Mouse (Mus musculus) thymus, postnatal 14 days (tissue): ENCODE measurements around the gene Tmie.

Experiments used
- DNase-seq: peaks from one replicate; pipeline ENCODE4 v3.0.0; 2021

The Tmie gene

DNA sequence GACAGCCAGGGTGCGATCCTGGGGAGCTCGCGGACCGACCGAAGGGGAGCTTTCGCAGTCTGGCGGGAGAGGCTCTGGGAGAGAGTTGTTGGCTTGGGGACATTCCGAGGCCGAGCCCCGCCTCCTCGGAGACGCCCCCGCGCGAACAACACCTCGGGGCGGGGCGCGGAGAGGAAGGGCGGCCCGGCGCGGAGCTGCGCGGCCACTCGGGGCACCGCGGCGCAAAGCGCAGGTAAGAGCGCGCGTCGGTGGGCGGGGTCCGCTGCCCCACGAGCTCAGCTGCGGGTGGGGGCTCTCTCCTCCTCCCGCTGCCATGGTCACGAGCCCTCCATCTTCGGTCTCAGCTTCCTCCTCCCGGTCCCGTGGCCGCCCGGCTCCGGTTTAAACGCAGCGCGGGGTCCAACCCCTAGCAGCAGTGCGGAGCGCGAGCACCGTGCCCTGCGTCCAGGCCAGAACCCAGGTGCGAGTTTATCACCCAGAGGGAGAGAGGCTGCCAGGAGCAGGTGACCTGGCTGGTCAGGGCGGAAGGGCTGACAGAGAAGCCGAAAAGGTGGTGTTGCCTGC, at the start of gene Tmie:
Gene Tmie, minus strand, starts transcription at position 116 of the 564 bp plus-strand sequence.
- DNase-seq: peak; percentile 78

DNA sequence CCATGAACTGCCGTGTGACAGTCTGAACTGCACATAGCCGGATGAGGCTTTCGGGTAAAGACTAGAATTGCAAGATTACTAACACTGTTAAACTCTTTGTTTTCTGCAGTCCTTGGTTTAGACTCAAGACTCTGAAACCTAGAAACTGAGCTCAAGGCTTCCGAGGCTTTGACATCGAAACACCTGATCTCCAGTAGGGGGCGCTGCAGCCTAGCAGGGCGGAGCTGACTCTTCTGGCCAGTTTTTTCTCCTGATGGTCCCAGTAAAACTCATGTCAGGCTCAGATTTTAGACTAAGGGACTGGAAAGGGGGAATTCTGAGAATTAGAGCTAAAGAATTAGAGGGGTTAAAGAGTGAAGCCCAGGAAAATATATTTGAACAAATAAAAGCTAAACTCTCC, 42.8 kb upstream of the Tmie start:
- DNase-seq: peak; percentile 87

DNA sequence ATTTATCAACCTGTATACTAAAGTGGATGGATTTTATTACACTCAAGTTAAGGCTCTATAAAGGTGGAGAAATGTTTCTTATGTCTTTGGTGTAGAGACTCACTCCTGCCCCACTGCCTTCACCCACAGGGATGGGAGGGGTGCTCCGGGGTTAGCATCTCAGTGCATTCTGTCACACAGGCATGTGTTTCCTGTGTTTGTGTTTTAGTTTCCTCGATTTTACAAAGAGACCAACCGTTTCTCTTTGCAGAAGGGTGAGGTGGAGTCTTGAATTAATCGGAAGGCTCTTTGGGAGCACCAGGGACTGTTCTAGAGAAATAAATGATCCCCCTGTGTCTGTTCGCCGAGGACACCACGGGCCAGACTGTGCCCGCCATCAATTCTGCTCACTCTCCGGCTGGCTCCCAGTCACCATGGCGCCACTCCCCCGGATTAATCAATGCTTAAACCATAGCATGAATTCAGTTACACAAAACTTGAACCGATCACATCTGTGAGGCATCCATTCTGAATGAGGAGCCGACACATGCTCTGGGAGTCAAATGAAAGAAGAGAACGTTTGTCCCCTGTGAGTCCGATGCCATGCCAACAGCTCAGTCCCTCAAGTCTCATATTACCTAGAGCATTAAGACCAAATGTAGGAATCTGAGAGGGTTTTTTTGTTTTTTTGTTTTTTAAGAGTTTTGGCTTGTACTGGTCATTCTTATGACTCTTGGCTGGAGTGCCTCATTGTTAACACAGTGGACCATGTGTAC, 40.9 kb upstream of the Tmie start:
- DNase-seq: peak; percentile 71

DNA sequence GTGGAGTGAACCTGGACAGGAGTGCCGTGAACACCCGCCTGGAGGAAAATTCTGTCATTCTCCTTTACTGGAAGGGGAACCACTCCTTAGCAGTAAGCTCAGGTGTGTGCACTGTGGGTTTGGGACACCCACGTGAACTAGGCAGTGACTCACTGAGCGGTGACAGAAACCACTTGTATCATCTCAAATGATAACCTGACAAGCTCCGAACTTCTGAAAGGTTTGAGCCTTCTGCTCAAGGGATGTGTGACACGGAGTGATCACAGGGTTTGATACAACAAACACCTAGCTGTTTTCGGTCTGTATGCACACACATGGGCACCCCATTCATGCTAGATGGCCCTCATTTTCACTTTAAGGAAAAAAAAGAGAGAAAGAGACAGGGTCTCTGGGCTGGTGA, 36.9 kb upstream of the Tmie start, which contains the start of gene Fam240a:
Gene Fam240a, minus strand, starts transcription at position 76 of the 400 bp plus-strand sequence.
- DNase-seq: no peak

DNA sequence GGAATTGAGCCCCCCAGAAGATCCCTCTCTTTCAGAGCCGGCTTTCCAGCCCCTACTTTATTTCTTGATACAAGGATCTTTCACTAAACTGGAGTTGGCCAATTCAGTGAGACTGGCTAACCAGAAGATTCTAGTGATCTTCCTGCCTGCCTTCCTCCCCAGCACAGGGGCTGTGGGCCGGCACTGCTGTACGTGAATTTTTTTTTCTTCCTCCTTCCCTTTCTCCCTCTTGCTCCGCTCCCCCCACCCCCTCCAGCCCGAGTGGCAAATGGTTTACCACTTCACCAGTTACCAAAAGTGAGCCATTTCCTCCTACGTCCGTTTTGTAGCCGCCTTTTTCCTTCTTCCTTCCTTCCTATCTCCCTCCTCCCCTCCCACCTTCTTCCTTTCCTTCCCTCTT, 35.6 kb upstream of the Tmie start:
- DNase-seq: no peak

DNA sequence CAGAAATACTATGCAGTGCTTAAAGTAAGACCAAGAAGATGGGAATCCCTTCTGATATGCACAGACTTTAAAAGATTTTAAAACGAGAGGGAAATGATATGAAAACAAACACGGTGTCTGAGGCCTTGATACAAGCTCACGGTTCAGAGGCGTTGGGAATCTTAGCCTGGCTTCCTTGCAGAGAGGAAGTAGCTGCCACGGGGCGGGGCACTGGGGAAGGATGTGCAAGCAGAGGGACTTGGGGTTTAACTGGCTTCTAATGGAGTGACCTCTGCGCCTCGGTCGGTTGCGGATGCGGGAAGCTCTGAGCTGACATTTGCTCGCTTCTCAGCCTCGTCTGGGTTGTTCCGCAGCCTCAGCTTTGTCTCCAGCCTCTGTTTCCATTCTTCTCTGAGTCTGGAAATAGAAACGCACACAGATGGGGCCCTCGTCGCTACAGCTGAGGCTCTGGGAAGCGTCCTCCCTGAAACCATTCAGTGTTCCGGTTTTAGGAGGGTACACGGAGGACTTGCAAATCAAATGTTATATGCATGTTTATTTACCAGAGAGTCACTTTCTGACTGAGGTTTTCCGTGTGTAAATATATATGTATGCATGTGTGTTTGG, 34.8 kb upstream of the Tmie start:
- DNase-seq: no peak

DNA sequence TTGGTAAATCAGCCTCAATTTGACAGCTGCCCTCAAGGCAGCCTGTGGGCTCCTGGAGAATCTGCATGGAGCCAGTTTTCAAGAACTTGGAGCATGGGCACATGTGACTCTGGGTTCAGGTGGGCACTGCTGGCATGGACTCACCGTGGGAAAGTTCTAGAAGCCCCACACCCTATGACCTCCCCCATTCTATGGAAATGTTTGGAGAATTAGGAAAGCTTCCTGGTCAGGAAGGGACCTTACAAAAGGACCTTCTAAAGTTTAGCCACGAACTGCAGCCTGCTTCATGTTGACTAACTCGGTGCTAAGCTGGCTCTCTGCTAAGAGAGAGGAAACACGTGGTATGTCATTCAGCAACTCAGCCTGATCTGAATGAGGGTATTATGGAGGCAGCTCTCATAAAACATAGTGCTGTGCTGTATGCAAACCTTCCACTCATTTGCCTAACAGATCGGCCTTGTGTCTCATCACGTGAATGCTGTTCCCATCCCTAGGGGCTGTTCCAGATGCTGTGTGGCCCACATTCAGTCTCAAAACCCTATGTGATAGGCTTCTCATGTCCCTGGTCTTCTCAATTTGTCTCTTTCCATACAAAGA, 29.6 kb upstream of the Tmie start:
- peak; percentile 58 for DNase-seq

DNA sequence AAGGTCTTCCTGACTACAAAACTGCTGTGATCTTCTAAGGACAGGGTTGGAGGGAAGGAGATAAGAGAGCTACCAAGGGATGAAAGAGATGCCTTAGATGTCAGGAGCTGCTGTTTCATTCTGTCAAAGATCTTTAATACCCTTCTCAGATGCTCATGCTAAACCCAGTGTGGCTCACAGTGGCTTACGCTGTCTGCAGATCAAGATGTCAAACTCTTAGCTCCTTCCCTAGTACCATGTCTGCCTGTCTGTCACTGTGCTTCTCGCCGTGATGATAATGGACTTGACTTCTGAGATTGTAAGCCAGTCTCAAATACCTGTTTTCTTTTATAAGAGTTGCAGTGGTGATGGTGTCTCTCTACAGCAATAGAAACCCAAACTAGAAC, 28.7 kb upstream of the Tmie start:
- DNase-seq: no peak

DNA sequence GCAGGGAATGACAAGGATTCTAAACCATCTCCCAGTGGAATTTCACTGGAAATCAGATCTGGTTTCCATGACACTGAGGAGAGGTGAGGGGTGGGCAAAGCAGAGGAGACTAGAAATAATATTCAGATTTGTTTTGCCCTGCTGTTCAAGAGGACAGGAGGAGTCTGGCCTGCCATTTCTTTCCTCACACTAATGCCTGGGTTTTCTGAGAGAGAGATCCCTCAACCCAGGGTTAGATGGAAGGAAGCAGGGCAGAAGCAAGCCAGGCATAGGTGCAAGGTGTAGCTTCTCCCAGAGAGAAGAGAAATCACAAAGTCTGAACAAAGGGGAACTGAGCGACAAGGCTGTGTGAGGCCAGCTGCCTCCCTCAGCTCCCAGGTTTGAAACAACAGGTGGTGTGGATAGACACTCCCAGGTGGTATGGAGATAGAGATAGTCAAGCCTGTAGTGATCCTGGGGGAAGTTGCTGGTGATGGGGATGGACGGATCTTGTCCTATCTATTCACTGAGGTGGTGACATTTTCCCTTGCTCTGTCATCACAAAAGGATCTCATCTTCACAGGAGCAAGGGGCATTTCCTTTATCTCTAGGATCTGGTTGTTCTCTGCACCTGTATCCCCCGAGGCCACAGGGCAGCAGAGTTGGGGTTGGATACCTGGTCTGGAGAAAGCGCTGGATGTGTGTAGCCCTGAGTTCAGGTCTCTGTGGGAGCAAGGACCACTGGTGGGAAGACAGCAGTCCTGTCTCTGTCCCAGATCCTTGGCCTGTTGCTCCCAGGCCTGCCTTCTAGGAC, 28.1 kb upstream of the Tmie start:
- DNase-seq: no peak

DNA sequence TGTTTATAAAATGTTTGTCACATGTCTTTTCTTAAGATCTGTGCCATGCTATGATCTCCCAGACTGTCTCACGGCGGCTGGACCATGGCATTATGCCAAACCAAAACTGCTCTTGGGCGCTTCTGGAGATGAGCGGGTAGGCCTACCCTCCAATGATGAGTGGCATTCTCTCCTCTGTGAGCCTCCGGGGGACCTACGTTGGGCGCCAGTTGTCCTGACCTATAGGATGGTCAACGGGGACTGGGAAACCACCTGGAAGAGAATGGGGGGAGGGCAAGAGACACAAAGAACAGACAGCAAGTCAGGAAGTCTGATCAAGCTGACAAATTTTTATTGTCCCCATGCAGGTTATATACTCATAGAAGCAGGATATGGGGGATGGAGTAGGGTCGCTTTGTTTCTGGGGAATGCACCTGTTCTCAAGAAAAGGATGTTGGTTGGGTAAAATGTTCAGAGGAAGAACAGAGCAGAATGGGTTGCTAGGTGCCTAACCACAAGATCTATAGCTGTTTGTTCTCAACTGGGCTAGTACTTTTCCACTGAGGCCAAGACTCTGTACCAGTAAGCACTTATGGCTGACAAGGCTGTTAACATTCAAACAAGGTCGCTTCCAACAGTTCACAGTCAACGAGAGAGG, 27.4 kb upstream of the Tmie start:
- DNase-seq: peak; percentile 66

DNA sequence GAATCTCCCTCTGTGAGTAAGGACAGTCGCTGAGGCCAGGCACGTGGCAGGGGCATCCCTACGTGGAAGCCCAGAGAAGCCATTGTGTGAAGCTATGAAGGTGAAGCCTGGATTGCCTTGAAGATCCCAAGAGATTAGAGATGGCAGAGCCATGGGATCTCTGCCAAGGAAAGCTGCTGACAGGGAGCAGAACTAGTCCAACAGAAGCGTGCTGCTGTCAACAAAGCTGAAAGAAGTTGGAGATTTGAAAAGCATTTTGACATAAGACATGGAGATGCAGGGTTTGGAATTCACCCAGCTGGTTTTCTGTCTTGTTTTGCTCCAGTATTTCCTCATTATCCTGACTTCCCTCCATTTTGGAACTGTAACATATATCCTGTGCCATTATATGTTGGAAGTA, 22.4 kb upstream of the Tmie start:
- DNase-seq: no peak

DNA sequence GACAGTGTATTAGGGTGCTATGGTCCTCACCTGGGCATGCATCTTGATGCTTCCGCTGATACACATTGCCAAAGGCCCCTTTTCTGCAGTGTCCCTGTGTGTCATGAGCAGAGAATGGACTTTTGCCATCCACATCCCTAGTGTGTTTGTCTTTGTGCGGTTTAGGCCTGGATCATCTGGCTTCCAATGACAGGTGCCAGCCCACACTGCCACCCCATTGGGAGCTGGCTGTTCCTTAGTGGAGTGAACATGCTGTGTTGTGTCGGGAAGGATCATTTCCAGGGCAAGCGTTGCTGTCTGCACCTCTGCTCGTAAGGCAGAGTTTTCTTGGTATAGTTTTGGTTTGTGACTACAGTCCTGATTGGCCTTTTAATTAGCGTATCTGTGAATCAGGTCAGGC, 21.3 kb upstream of the Tmie start:
- no peak for DNase-seq

DNA sequence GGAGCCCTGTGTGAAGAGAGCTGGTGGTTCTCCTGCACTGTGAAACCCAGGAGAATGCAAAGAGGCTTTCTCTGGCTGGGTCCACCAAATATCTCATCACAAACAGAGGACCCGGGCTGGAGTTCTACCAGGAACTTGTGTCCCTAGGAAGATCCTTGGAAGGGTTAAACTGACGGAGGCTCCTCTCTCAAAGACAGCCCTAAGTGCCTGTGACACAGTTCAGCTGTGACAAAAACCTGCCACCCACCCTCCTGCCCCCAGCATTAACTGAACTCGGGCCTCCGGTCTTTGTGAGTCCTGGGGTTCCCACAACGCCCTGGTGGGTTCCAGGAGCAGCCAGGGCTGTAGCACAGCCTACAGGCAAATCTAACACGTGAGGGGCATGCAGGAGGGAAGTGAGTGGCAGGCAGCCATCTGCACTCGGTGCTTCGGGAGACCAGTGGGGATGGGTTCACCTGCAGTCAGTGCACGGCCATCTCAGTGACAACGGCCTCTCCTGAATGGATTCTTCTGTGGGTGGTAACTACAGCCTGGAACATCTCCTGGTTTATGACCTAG, 19.6 kb upstream of the Tmie start:
- peak; percentile 51 for DNase-seq

DNA sequence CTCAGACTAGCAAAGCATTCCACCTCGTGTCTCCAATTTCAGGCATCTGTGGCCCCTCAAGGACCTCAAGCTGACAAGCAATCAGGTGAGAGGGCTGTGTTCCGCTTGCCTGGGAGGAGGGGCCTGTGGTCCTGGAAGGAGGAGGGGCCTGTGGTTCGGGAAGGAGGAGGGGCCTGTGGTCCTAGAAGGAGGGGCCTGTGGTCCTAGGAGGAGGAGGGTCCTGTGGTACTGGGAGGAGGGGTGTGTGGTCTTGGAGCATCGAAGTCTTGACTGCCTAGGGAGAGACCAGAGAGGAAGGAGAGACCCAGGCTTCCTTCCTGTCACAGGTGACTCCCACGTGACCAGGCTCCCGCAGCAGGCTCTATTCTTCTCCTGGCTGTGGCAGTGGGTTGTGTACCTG, 16.7 kb upstream of the Tmie start:
- DNase-seq: peak; percentile 92

DNA sequence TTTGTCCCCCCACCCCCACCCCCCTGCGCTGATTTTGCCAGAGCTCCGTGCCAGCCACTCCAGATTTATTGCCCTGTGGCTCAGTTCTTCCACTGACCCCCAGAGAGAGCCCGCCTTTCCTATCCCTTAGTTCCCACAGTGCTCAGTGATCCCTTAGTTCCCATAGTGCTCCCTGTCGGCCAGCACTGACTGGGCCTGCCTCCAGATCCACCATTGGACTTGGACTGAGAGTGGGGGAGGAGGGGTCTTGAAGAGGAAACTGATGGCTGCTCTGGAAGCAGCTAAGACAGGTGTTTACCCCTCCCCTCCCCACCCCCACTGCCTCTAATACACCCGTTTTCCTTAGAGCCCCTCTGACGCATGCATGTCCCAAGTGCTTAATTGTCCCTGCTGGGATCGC, 16.1 kb upstream of the Tmie start:
- peak; percentile 51 for DNase-seq

DNA sequence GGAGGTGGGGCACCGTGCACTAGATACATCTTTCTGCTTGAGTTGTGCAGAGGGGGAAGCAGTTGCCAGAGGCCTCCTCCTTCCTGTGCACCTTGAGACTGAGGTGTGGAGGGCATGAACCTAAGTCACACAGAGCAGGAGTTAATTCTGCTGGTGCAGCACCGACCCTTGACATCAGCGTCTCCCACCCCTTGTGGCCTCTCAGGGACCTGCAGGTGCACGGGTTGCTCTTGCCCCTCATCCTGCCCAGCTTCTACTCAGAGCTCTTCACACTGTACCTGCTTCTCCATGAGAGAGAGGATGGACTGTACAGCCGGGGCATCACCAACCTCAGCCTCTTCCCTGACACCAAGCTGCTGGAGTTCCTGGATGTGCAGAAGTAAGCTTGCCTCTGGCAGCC, 15.6 kb upstream of the Tmie start:
- peak; percentile 89 for DNase-seq

DNA sequence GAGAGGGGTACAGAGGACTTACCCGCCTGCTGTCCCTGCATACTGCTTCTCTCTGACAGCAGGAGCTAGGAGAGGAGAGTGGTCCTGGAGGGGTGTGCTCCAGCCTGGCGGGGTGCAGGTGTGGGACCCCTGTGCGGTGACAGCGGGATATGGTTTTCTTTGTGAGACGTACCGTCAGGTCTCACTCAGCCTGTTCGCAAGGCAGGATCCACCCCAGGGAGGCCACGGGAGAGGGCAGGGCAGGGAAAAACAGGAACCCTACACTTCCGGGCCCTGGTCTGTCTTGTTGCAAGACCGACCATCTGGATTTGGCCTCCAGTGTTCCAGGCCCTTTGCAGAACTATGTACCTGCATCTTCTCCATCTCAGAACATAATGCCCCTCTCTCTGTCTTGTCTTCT, 13.5 kb upstream of the Tmie start:
- DNase-seq: no peak

DNA sequence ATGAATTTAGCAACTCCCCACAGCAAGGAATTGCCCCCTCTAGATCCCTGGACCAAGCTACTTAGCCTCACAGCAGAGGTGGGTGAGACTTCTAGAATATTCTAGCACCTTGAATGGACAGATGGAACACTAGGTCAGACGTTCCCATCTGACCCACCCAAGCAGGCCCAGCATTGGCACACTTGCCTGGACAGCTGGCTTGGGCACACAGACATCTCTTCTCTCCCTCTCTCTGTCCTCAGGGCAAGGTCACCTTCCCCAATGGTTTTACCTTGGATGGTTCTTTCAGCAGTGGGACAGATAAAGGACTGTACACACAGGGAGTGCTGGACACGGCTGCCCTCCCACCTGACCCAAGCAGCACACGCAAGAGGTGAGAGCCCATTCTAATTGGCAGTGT, 12.6 kb upstream of the Tmie start:
- no peak for DNase-seq

DNA sequence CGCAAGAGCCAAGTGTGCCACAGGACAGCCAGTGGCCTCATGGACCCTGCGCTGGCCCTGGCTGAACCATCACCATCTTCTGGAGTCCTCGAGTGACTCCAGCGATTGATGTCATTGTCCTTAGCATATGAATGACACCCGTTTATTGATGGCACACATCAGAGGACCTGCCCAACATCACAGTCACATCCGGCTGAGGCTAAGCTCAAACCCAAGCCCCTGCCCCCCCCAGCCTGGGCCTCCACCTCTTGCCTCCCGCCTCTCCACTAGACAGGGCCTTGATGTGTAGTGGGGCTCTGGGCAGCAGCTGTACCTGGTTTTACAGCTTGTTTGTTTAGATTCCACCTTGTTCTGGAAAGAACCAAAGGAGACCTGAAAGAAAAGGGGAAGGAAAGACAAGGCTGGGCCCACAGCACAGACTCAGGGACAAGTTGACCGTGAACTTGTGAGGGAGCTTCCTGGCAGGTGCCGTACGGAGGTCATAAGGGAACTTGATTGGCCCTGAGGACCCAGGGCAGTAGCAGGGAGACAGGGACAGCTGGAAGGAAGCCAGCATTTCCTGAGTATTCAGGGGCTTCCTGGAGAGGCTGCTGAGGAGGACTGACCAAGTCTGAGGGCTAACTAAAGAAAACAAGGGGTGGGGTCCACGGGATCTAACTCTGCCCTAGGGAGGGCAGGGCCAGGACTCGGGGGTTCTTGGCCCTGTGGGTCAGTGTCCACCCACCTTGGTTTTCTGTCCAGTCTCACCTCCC, 11.3 kb upstream of the Tmie start:
- no peak for DNase-seq

DNA sequence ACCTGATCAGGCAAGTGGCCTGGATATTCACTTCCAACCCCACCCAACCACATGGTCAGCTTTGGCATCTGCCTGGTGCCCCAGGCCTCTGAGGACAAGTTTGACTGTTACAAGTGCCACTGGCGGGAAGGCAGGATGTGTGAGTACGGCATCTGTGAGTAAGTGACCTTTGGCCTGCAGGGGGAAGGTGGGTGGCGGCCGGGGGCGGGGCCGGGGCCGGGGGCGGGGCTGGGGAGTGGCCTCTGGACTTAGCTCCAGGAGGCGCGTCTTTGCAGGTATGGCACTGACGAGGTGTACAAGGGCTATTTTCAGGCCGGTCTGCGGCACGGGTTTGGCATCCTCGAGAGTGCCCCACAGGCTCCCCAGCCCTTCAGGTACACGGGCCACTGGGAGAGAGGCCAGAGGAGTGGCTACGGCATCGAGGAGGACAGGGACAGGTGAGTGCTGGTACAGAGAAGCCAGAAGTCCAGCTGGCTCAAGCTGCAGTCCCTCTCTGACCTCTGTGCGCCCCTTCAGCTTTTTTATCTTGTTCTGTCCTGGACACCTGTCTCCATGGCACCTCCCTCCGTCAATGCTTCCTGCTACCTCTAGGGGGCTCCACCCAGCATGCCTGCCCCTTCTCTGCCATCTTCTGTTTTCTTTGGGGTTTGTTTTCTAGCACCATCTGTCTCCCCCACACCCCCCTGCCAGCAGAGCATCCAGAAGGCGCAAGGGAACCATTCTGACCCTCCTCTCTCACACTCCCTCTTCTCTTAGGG, 10.3 kb upstream of the Tmie start:
- DNase-seq: no peak

DNA sequence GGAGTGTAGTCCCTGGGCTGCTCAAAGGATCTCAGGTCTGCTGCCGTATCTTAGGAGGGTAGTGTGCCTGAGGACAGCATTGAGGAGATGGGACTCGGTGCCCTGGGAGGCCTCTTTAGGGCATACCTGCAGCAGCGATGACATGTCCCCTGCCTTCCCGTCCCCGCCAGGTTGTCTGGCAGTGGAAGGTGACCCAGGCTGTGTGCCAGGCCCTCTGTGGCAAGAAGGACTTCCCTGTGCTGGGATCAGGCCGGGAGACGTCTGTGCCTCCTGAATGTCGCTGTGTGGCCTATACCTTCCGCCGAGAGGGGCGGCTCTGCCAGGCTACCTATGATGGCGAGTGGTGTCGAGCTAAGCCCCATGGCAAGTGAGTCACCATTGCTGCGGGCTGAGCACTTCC, 9.0 kb upstream of the Tmie start:
- no peak for DNase-seq
